Mouse (Mus musculus): ENCODE results near the gene Gnai3. TPM values are rescaled to one million over a fixed set of nuclear protein-coding genes. Genes with fewer than 3 reads are reported as not detected.

Gnai3 gene
- total and polyA plus RNA-seq, 2 experiments from 2014 or later = 118 to 120 TPM

GRCm38 (mm10) chr3:108061420-108061819 is 84.5 kb downstream of the Gnai3 start:
- DNase-seq (peak; percentile 90), ATAC-seq (peak; percentile 82)
- no peaks in the 10 kb centered on the region for H3K9me3 ChIP-seq (ENCODE audit: low read length)
- no peak overlapping the region for H3K4me3 ChIP-seq (ENCODE audit: low read depth, low read length)
- H3K36me3 ChIP-seq (ENCODE audit: insufficient read depth) = no peaks in the 10 kb centered on the region
- H3K9ac ChIP-seq = no peak overlapping the region
- H3K4me1 ChIP-seq (ENCODE audit: insufficient read depth) = no peaks in the 10 kb centered on the region
- 0 out of 2 replicates have a peak overlapping the region, but pooled peaks have one; percentile 18 for H3K4me2 ChIP-seq (ENCODE audit: low read depth)
- no peak overlapping the region for H3K27ac ChIP-seq (ENCODE audit: low read depth, low read length)
- no peaks in the 10 kb centered on the region for H3K27me3 ChIP-seq (ENCODE audit: insufficient read depth, low read length)
- 28% methylated on average over 7 of the region's 7 CpGs for WGBS
- TF ChIP-seq CTCF (IDR thresholded peaks at IDR 0.05; ENCODE audit: low read depth) = peak; percentile 82

Other genes starting within 250 kb of the Gnai3 start
- 32.2 and 38.9 TPM in 2 replicates for gene Gstm7, start 214.3 kb downstream of the Gnai3 start, total RNA-seq (2014; rRNA removed)
- gene Gstm7, start 214.3 kb downstream of the Gnai3 start, polyA plus RNA-seq (2015; fragmentation: Nextera tagmentation; extraction: Ambion mirVana) = 42.4 and 44.8 TPM in 2 replicates
- gene Gstm6, start 202.4 kb downstream of the Gnai3 start, total RNA-seq (2014; rRNA removed) = 12.5 and 20.7 TPM in 2 replicates
- 12.5 and 20.0 TPM in 2 replicates for gene Gstm6, start 202.4 kb downstream of the Gnai3 start, polyA plus RNA-seq (2015; fragmentation: Nextera tagmentation; extraction: Ambion mirVana)
- gene Gstm3, start 176.9 kb downstream of the Gnai3 start, total RNA-seq (2014; rRNA removed) = not detected in 2 replicates
- gene Gstm3, start 176.9 kb downstream of the Gnai3 start, polyA plus RNA-seq (2015; fragmentation: Nextera tagmentation; extraction: Ambion mirVana) = not detected in 2 replicates
- 6.5 TPM in 2 replicates for gene Gstm2, start 159.7 kb downstream of the Gnai3 start, total RNA-seq (2014; rRNA removed)
- 11.9 and 12.0 TPM in 2 replicates for gene Gstm2, start 159.7 kb downstream of the Gnai3 start, polyA plus RNA-seq (2015; fragmentation: Nextera tagmentation; extraction: Ambion mirVana)
- 57.9 and 58.1 TPM in 2 replicates for gene Gstm1, start 128.2 kb downstream of the Gnai3 start, total RNA-seq (2014; rRNA removed)
- gene Gstm1, start 128.2 kb downstream of the Gnai3 start, polyA plus RNA-seq (2015; fragmentation: Nextera tagmentation; extraction: Ambion mirVana) = 190 and 241 TPM in 2 replicates
- 5.5 and 5.6 TPM in 2 replicates for gene Gstm4, start 101.3 kb downstream of the Gnai3 start, total RNA-seq (2014; rRNA removed)
- gene Gstm4, start 101.3 kb downstream of the Gnai3 start, polyA plus RNA-seq (2015; fragmentation: Nextera tagmentation; extraction: Ambion mirVana) = 20.7 and 22.9 TPM in 2 replicates
- 46.6 and 48.7 TPM in 2 replicates for gene Ampd2, start 59.5 kb downstream of the Gnai3 start, total RNA-seq (2014; rRNA removed)
- gene Ampd2, start 59.5 kb downstream of the Gnai3 start, polyA plus RNA-seq (2015; fragmentation: Nextera tagmentation; extraction: Ambion mirVana) = 38.8 and 47.0 TPM in 2 replicates
- gene Gnat2, start 53.4 kb downstream of the Gnai3 start, total RNA-seq (2014; rRNA removed) = 0.10 and 0.38 TPM in 2 replicates
- 0.16 and 0.27 TPM in 2 replicates for gene Gnat2, start 53.4 kb downstream of the Gnai3 start, polyA plus RNA-seq (2015; fragmentation: Nextera tagmentation; extraction: Ambion mirVana)
- gene Gpr61, start 8.7 kb upstream of the Gnai3 start, total RNA-seq (2014; rRNA removed) = 8.1 and 9.8 TPM in 2 replicates
- 3.2 and 5.3 TPM in 2 replicates for gene Gpr61, start 8.7 kb upstream of the Gnai3 start, polyA plus RNA-seq (2015; fragmentation: Nextera tagmentation; extraction: Ambion mirVana)
- 20.4 and 22.0 TPM in 2 replicates for gene Amigo1, start 40.2 kb upstream of the Gnai3 start, total RNA-seq (2014; rRNA removed)
- 9.4 and 12.1 TPM in 2 replicates for gene Amigo1, start 40.2 kb upstream of the Gnai3 start, polyA plus RNA-seq (2015; fragmentation: Nextera tagmentation; extraction: Ambion mirVana)
- 4.1 and 5.4 TPM in 2 replicates for gene Cyb561d1, start 55.1 kb upstream of the Gnai3 start, total RNA-seq (2014; rRNA removed)
- 3.3 and 4.5 TPM in 2 replicates for gene Cyb561d1, start 55.1 kb upstream of the Gnai3 start, polyA plus RNA-seq (2015; fragmentation: Nextera tagmentation; extraction: Ambion mirVana)
- 22.0 and 23.4 TPM in 2 replicates for gene Atxn7l2, start 64.8 kb upstream of the Gnai3 start, total RNA-seq (2014; rRNA removed)
- gene Atxn7l2, start 64.8 kb upstream of the Gnai3 start, polyA plus RNA-seq (2015; fragmentation: Nextera tagmentation; extraction: Ambion mirVana) = 18.1 and 20.7 TPM in 2 replicates
- gene Sypl2, start 80.5 kb upstream of the Gnai3 start, total RNA-seq (2014; rRNA removed) = 0.29 and 1.0 TPM in 2 replicates
- gene Sypl2, start 80.5 kb upstream of the Gnai3 start, polyA plus RNA-seq (2015; fragmentation: Nextera tagmentation; extraction: Ambion mirVana) = 0.42 and 0.70 TPM in 2 replicates
- gene Psma5, start 110.8 kb upstream of the Gnai3 start, total RNA-seq (2014; rRNA removed) = 134 and 189 TPM in 2 replicates
- 239 and 278 TPM in 2 replicates for gene Psma5, start 110.8 kb upstream of the Gnai3 start, polyA plus RNA-seq (2015; fragmentation: Nextera tagmentation; extraction: Ambion mirVana)
- 61.9 and 69.0 TPM in 2 replicates for gene Sort1, start 137.9 kb upstream of the Gnai3 start, total RNA-seq (2014; rRNA removed)
- gene Sort1, start 137.9 kb upstream of the Gnai3 start, polyA plus RNA-seq (2015; fragmentation: Nextera tagmentation; extraction: Ambion mirVana) = 11.3 and 12.9 TPM in 2 replicates
- not detected in 2 replicates for gene Mybphl, start 218.8 kb upstream of the Gnai3 start, total RNA-seq (2014; rRNA removed)
- gene Mybphl, start 218.8 kb upstream of the Gnai3 start, polyA plus RNA-seq (2015; fragmentation: Nextera tagmentation; extraction: Ambion mirVana) = not detected in 2 replicates
- 9.5 and 10.5 TPM in 2 replicates for gene Psrc1, start 237.7 kb upstream of the Gnai3 start, total RNA-seq (2014; rRNA removed)
- 6.5 and 7.0 TPM in 2 replicates for gene Psrc1, start 237.7 kb upstream of the Gnai3 start, polyA plus RNA-seq (2015; fragmentation: Nextera tagmentation; extraction: Ambion mirVana)